Mouse (Mus musculus) megakaryocyte, embryonic 14.5 days (primary cell): ENCODE measurements around the gene Erfe.

Source experiments
- FLI1 ChIP-seq: IDR thresholded peaks from 2 replicates; pipeline ENCODE4 v1.6.1; 2012; ENCODE audit warnings: low read length, inconsistent platforms, mixed read lengths
- GATA1 ChIP-seq: IDR thresholded peaks from 3 replicates; pipeline ENCODE4 v1.6.1; 2012; ENCODE audit warnings: mixed read lengths, low read length, inconsistent platforms, borderline replicate concordance

GRCm38 (mm10) chr1:91370055-91370454 is 3.8 kb downstream of the Erfe start:
- TF ChIP-seq GATA1 (no peak), FLI1 (no peak)
